Mouse (Mus musculus) embryo, embryonic 9.5 days (tissue): ENCODE measurements around the gene Cxcl17.
A peak's percentile ranks its signal among the peaks of the same experiment; 100 is the strongest.

ENCODE experiments used
- DNase-seq: peaks from one replicate; pipeline ENCODE4 v3.0.0-alpha.2; 2017; ENCODE audit errors: extremely low spot score

Gene Cxcl17

GRCm38 (mm10) chr7:25369058-25369749, 43.5 kb downstream of the Cxcl17 start, which contains the start of gene Cnfn:
Cnfn (minus strand) TSS chr7:25369724.
- DNase-seq: no peak

DNA sequence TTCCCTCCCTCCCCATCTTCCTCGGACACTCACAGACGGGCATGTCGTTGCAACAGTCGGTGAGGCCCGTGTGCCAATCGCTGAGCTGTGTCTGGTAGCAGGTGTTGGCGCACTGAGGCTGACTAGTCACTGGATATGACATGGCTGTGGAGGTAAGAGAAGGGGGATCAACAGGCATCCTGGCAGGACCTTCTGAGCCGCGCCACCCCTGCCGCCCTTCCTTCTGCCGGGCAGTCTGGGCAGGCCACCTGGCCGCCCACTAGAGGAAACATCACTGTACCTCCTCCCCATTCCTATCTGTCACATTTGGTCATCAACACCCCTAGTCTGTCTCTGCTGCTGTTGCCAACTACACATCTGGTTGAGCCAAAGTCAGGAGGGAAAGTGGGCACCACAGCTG, 44.4 kb downstream of the Cxcl17 start:
- no peak for DNase-seq

- DNase-seq: peak; percentile 28
Measured at GRCm38 (mm10) chr7:25367632-25368293, 44.9 kb downstream of the Cxcl17 start.

DNA sequence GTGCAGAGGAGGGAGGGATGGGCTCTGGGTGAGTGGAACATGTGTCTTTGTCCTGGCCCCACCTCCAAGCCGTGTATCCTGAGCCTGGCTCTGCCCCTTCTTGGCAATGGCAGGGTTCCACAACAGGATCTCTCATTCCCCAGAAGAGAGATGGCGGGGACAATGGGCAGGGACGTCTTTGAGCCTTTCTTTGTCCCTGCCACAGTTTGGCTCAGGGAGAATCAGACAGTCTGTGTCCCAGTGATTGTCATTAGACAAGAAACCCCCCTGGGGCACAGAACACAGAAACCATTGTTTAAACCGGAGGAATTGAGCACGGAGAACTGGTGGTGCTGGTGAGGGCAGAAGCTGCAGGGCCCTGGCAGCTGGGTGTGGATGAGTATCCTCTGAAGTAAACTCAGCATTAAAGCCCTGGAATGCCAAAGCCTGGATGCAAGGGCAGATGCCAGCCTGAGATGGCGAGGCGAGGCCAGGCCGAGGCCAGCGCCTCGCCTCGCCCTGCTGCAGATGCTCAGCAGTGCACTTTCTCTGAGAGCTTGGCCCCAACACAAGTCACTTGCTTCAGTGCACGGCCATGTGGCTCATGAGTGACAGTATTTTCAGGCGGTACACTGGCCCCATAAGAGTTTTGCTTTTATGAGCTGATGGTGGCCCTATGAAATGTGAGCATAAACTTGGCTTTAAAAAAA, 46.6 kb downstream of the Cxcl17 start:
- DNase-seq: peak; percentile 32

DNA sequence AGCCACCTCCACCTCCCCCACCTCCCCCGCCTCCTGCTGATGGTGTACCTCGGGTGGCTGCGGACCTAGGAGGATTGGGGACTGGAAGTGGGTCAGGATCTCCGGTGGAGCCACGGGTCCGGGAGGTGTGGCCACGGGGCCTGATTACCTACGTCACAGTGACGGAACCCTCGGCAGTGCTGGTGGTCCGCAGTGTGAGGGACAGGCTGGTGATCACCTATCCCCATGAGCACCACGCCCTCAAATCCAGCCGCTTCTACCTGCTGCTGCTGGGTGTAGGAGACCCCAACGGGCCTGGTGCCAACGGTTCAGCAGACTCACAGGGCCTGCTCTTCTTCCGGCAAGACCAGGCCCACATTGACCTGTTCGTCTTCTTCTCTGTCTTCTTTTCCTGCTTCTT, 49.1 kb downstream of the Cxcl17 start:
- no peak for DNase-seq

- DNase-seq: peak; percentile 29
Measured at GRCm38 (mm10) chr7:25363151-25363550, 49.5 kb downstream of the Cxcl17 start.

- no peak for DNase-seq
Measured at GRCm38 (mm10) chr7:25358721-25359206, 53.9 kb downstream of the Cxcl17 start.
